Mouse (Mus musculus) colon, adult 2 months (tissue): ENCODE data around the gene Usf3. TPM values are rescaled to one million over a fixed set of nuclear protein-coding genes. Genes with fewer than 3 reads are reported as not detected.

Experiments used
- polyA plus RNA-seq: library from polyadenylated mRNA; depleted of rRNA; stranded (reverse); fragments of >200 nt; gene quantifications from 2 replicates; pipeline ENCODE4 v1.2.3, GENCODE M21; 2012; rRNA removed

The Usf3 gene
- 13.5 and 16.1 TPM in 2 replicates for polyA plus RNA-seq

GRCm38 (mm10) chr16:44173155-44173941 lies at the start of gene Usf3:
TSS of gene Usf3 (plus strand) at chr16:44173246.

GRCm38 (mm10) chr16:44139536-44140185 lies 33.4 kb upstream of the Usf3 start, which contains the start of the genes Atp6v1a and Naa50:
TSS of gene Atp6v1a (minus strand) at chr16:44139705.
TSS of gene Naa50 (plus strand) at chr16:44139830.

Other genes starting within 250 kb of the Usf3 start
- gene Qtrt2, start 246.4 kb upstream of the Usf3 start, polyA plus RNA-seq: 8.1 and 9.6 TPM in 2 replicates
- gene Zdhhc23, start 193.5 kb upstream of the Usf3 start, polyA plus RNA-seq: 4.0 and 4.1 TPM in 2 replicates
- 0.27 and 0.62 TPM in 2 replicates for gene Gramd1c, start 109.9 kb upstream of the Usf3 start, polyA plus RNA-seq
- gene Atp6v1a, start 33.5 kb upstream of the Usf3 start, polyA plus RNA-seq: 11.2 and 11.3 TPM in 2 replicates
- 15.8 and 17.5 TPM in 2 replicates for gene Naa50, start 33.4 kb upstream of the Usf3 start, polyA plus RNA-seq
- 23.0 and 23.8 TPM in 2 replicates for gene Sidt1, start 159.9 kb downstream of the Usf3 start, polyA plus RNA-seq
- gene Spice1, start 173.9 kb downstream of the Usf3 start, polyA plus RNA-seq: 6.9 and 7.0 TPM in 2 replicates
- 0.07 and 0.08 TPM in 2 replicates for gene Cfap44, start 221.6 kb downstream of the Usf3 start, polyA plus RNA-seq